Mouse (Mus musculus) heart, adult 8-10 months (tissue): ENCODE data around the gene Vopp1. TPM values are rescaled to one million over a fixed set of nuclear protein-coding genes. Genes with fewer than 3 reads are reported as not detected.

Source experiments
- DNase-seq: peaks from one replicate; pipeline ENCODE4 v3.0.0; 2022; ENCODE audit warnings: low spot score
- total RNA-seq, 4 experiments: library from RNA; stranded (reverse); gene quantifications; 2 replicates each; pipeline ENCODE4 v1.2.4; 2022

Vopp1 gene
- total RNA-seq, 4 experiments from 2014 or later = 19.0 to 22.8 (median 20.4) TPM

DNA sequence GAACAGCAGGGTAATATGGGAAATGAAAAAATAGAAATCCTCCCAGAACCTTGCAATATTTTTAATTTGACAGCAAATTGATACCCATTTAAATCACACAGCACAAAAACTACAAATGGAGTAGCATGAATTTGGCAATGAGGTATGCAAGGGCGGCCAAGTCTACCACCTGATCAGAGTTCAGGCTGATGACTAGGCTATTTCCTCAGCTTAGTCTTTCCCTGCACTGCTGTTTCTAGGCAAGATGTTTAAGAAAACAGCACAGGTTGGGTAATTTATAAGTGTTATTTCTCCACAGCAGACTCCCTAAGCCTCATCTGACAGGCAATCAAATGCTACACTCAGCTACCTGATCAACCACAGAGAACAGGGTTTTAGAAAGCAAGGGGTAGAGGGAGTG, 40.7 kb downstream of the Vopp1 start:
- DNase-seq = no peak

GRCm38 (mm10) chr6:57782658-57783057, 42.3 kb downstream of the Vopp1 start:
- DNase-seq = no peak

DNA sequence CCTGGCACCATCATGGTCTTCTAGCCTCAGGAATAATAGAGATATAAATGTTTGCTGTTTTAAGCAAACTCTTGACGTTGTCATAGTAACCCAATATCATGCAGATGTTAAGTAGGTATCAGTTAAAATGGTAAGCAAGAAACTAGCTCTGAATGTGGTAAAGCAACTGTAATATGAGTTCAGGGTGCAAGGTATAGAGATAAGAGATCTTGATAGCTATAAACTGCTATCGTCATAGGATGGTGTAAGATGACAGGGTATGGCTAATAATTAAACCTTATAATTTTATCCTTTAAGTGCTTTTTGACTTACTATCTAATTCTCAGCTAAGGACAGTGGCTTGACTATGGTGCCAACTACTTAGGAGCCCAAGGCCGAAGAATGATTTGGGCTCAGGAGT, 44.6 kb downstream of the Vopp1 start:
- no peak for DNase-seq

GRCm38 (mm10) chr6:57773792-57774191, 51.2 kb downstream of the Vopp1 start:
- no peak for DNase-seq

DNA sequence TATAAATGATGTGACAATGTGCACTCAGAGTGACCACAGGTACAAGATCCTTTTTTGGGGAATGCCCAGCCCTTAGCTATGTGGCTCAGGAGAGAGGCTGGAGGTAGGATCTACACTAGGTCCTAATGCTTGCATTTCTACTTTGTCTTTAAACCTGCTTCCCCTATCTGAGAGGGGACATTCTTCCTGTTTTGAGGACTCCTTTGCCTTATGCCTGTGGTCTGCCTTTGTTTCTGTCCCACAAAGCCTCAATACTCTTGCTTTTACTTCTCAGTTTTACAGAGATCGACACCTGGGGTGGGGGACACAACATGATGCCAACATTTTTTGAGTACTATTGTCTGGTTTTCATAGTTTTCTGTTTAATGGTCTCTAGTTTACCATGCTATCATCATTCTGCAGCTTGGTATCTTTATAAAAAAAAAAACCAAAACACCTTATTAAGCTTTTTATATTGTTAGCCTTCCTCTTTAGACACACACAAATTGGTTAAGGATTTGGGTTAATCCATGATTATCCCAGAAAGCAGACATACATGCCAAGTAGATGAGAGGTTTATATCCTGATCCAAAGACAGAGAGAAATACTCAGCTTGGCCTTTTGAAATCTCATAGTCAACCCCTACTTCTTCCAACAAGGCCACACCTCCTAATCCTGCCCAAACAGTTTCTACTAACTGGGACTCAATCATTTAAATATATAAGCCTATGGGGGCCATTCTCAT, 54.3 kb downstream of the Vopp1 start:
- no peak for DNase-seq

DNA sequence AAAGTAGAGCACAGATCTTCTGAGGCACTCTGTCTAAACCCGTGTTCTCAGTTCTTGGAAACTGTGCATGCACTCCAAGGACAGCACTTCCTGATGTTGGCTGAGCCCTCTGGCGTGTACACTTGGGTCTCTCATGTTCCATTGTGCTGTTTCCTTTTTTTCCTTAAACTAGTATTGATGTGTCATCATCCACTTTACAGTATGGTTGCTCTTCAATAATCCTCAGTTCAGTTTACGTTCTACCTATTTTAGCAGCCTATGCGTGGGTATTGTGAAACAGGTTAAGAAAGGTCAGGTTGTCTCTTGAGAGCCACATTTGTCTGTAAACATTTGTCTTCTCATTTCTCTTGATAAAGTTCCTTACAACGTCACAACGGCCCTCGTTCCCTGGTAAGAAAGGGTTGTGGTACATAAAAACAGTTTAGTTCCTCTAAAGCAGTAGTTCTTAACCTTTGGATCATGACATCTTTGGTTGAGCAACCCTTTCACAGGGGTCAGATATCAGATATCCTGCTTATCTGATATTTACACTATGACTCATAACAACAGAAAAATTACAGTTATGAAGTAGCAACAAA, 55.9 kb downstream of the Vopp1 start:
- no peak for DNase-seq

- no peak for DNase-seq
Measured at GRCm38 (mm10) chr6:57767112-57767868, 57.7 kb downstream of the Vopp1 start.

DNA sequence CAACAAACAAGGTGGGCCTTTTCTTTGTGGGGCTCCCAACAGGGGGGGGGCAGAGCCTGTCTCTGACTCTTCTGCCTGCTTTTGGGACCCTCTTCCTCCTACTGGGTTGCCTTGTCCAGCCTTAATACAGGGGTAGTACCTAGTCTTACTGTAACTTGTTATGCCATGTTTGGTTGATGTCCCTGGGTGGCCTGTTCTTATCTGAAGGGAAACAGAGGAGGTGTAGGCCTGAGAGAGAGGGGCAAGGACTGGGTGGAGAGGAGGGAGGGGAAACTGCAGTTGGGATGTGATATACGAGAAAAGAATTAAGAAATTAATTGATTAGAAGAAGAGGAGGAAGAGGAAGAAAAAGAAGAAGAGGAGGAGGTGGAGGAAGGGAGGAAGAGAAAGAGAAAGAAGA, 58.7 kb downstream of the Vopp1 start:
- no peak for DNase-seq

- DNase-seq = peak; percentile 14
Measured at GRCm38 (mm10) chr6:57765095-57765878, 59.7 kb downstream of the Vopp1 start.

GRCm38 (mm10) chr6:57763054-57763453, 61.9 kb downstream of the Vopp1 start:
- DNase-seq = no peak

DNA sequence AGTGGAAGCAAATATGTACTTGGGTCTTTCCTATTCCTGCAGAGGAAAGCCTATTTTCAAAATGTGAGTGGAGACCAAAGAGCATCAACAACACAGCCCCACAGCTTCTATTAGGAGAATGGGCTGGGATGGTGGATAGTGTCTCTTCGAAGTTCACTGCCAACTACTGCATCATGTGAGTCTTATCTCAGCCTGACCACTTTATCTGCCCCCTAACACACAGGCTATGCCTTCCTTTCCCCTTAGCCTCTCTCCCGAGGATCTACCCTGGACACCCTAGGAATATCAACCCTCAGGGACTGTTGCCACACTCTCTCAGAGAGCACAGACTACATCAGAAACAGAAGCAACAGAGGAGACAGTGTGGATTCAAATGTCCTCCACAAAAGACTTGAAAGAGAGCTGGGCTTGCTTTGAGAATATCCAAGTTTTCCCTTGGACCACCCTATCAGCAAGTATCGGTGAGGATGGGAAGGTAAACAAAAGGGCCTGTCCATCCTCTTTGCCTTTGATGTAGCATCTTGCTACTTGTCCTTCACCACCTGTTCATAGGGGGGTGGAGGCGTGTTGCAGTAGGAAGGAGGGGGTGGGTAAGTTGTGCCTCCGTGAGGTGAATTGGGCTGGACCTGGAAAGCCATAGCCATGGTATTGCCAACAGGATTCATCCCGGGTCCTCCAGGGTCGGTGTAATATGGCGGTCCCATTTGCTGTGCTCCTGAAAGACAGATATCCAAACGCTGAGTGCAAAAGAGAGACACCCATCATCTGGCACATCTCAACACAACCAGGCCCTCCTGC, 70.8 kb downstream of the Vopp1 start:
- no peak for DNase-seq

GRCm38 (mm10) chr6:57745748-57746129, 79.2 kb downstream of the Vopp1 start:
- DNase-seq = no peak

GRCm38 (mm10) chr6:57744974-57745747, 79.8 kb downstream of the Vopp1 start:
- DNase-seq = no peak

DNA sequence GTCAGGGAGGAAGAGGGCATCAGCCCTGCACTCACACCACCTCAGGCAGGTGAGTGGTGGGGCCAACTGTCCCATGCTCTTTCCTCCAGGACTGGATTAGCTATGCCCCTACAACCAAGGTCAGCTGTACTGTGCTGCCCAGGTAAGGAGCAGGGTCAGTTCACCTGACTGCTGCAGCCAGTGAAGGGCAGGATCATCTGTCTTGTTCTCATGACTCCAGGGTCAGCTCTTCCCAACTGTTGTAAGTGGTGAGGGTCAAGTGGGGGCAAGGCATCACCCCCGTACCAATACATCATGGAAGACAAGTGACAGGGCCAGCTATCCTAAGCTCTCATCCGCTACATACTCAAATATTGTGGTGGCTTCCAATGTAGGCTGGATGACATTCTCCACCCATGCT, 80.8 kb downstream of the Vopp1 start:
- DNase-seq = no peak

GRCm38 (mm10) chr6:57743333-57743732, 81.6 kb downstream of the Vopp1 start:
- DNase-seq = no peak

GRCm38 (mm10) chr6:57742749-57743148, 82.2 kb downstream of the Vopp1 start:
- DNase-seq = no peak

- DNase-seq = no peak
Measured at GRCm38 (mm10) chr6:57721347-57721746, 103.6 kb downstream of the Vopp1 start.

DNA sequence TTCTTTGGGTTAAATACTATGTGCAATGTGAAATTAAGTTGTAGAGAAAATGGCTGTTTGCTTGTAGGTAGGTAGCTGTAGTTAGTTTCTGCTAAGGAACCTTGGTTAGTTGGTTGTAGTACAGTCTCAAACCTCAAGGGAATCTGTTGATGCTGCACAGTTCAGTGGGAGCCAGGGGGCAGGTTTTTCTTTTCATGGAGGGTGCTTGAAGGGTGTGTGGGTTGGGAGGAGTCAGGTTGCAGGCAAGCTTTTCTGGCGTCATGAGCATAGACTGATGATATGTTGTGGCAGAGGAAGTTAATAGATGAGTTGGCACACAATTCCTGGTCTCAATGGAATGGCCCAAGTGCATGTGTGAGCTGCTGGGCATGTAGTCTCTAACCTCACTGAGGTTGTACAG, 113.2 kb downstream of the Vopp1 start:
- DNase-seq = no peak

DNA sequence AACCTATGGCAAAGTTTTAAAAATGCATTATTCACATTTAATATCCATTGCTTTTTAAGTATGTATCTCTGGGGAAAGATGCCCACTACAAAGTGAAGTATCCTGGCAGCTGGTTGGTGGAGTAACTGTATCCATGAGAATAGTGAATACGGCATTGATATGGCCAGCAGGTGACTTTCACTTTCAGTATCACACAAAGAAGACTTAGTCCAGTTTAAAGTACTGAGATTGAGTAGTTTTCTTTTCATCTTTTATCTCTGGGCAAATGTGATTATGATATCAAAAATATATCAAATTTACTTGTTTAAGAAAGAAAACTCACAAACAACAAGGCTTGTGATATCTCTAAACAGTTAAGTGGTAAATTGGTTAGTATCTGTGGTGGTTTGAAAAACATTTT, 118.2 kb downstream of the Vopp1 start:
- DNase-seq = peak; percentile 21

GRCm38 (mm10) chr6:57703703-57704102, 121.3 kb downstream of the Vopp1 start:
- DNase-seq = peak; percentile 21
